Mouse (Mus musculus) embryonic facial prominence, embryonic 11.5 days (tissue): ENCODE results near the gene Shank1. TPM values are rescaled to one million over a fixed set of nuclear protein-coding genes. Genes with fewer than 3 reads are reported as not detected.

Experiments used
- ATAC-seq: fragments of 200-750 bp; cut with Nextera tagmentation; replicated peaks from 2 replicates; pipeline ENCODE4 v1.8.0; 2017; ENCODE audit warnings: low read depth; ENCODE audit not compliant: insufficient number of reproducible peaks, low FRiP score, low TSS enrichment
- DNase-seq: peaks from one replicate; pipeline ENCODE4 v3.0.0-alpha.2; 2015; ENCODE audit warnings: low spot score
- H3K27ac ChIP-seq: fragments of 300-500 bp; sonication (generic); replicated peaks from 2 replicates; pipeline ENCODE4 v1.5.1; 2014; ENCODE audit warnings: mild to moderate bottlenecking, low read depth, low read length, control low read depth
- H3K27me3 ChIP-seq: fragments of 300-500 bp; sonication (generic); 2 replicates; pipeline ENCODE4 v1.6.1; 2014; ENCODE audit warnings: mild to moderate bottlenecking, low read length, moderate library complexity, mixed read lengths; ENCODE audit not compliant: control insufficient read depth, insufficient read depth
- H3K36me3 ChIP-seq: fragments of 300-500 bp; sonication (generic); replicated peaks from 2 replicates; pipeline ENCODE4 v1.6.1; 2014; ENCODE audit warnings: low read depth, mild to moderate bottlenecking, low read length, moderate library complexity, mixed read lengths; ENCODE audit not compliant: control insufficient read depth, insufficient read depth
- H3K4me1 ChIP-seq: fragments of 300-500 bp; sonication (generic); 2 replicates; pipeline ENCODE4 v1.6.1; 2014; ENCODE audit warnings: low read length, mixed read lengths; ENCODE audit not compliant: control insufficient read depth, insufficient read depth
- H3K4me2 ChIP-seq: fragments of 300-500 bp; sonication (generic); 2 replicates; pipeline ENCODE4 v1.6.1; 2014; ENCODE audit warnings: low read depth, mild to moderate bottlenecking, control low read depth, low read length, moderate library complexity
- H3K4me3 ChIP-seq: fragments of 300-500 bp; sonication (generic); 2 replicates; pipeline ENCODE4 v1.5.1; 2014; ENCODE audit warnings: low read depth, low read length, control low read depth
- H3K9ac ChIP-seq: fragments of 300-500 bp; sonication (generic); replicated peaks from 2 replicates; pipeline ENCODE4 v1.6.1; 2014; ENCODE audit warnings: mild to moderate bottlenecking, control low read depth, low read length
- H3K9me3 ChIP-seq: fragments of 300-500 bp; sonication (generic); replicated peaks from 2 replicates; pipeline ENCODE4 v1.6.1; 2016; ENCODE audit warnings: mild to moderate bottlenecking, low read length, inconsistent platforms, mixed read lengths; ENCODE audit not compliant: control insufficient read depth
- WGBS: fragments of 180-500 bp; shearing (Covaris S2); extraction: QIAGEN DNeasy Blood & Tissue Kit; methylation state at CpG from one replicate; pipeline ENCODE4 v1.1.7; 2014; 5-methylcytosine and 5-hydroxymethylcytosine counted together
- polyA plus RNA-seq: library from polyadenylated mRNA; unstranded; fragments of >200 nt; fragmentation: Nextera tagmentation; extraction: Ambion mirVana; gene quantifications from 2 replicates; pipeline ENCODE4 v1.2.1, GENCODE M21; 2014

Gene Shank1
- polyA plus RNA-seq, 1 experiment from 2014 or later: 1.00 TPM

DNA sequence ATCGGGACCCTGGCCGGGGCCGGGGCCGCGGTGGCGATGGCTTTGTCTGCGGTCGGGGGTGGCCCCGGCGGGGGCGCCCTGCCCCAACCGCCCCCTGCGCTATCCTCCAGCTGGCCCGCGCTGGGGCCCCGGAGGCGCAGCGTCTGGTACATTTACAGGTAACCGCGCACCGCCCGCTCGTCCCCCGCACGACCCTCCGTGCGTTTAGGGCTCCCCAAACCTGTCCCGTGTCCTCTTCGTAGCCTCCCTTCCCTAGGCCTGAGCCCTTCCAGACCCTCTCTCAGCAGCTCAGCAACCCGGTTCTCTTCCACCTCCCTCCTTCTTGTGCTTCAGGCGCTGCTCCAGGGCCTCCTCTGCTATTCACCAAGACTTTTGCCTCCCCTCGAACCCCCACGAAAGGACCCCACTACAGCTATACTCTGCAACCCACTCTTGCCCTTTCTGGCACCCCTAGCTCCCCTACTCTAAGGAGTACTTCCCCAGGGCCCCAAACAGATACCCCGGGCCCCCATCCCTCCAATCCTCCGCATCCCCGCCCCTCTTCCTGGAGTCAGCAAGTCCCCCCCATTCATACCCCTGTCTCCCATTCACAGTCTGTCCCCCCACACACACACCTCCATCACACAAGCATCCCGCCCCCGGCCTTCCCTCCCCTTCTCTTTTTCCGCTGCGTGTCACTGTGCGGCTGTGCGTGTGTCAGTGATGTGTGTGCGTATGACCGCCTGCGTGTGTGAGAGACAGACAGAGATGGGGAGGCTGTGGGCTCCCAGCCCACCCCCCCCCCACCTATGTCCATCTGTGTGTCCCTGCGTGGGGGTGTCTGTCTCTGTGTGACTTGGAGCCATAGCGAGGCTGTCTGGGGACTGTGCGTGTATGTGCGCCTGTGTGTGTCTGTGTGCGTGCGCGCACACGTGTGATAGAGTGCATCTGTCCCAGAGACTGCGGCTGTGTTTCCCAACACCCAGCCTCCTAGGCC lies 26.3 kb downstream of the Shank1 start:
- no peaks in the 10 kb centered on the region for H3K9me3 ChIP-seq
- 2% methylated on average over 43 of the region's 54 CpGs for WGBS
- DNase-seq (no peak), ATAC-seq (peak; percentile 30; the same call in 1 of the 2 replicates)
- H3K27me3 ChIP-seq: peaks cover 51% of the 10 kb centered on the region
- no peak overlapping the region for H3K9ac ChIP-seq
- H3K4me3 ChIP-seq: peak overlapping the region; percentile 43
- peak overlapping the region; percentile 88 for H3K4me2 ChIP-seq
- no peaks in the 10 kb centered on the region for H3K4me1 ChIP-seq
- no peak overlapping the region for H3K27ac ChIP-seq
- H3K36me3 ChIP-seq: no peaks in the 10 kb centered on the region

DNA sequence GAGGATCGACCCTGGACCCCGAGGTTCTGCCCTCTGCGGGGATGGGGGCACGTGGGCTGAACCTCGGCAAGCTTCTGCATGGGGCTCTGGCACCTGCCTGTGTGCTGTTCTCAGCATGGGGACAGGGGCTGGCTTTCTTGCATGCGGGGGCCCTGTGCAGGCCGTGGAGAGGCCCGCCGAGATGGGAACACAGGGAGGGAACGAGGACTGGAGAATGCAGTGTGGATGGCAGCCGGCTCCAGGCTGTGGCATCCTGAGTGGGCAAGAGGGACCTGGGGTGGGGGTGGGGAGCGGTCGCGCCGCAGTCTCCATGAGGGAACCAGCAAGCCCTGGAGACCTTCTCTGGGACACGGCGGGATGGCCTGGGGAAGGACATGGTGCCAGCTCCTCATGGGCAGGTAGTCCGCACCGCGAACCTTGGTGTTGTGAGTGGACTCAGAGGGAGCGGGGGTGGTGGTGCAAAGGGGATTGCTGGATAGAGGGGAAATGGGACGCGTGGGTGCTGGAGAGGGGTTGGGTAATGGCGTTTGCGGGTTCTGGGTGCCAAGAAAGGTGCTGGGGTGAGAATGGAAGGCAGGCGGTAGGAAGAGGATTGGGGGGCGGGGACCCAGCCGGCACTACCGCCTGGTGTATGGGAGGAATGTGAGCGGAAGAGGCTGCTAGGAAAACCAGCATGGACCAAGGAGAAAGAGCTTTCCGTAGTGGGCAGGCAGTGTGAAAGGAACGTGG lies 27.2 kb downstream of the Shank1 start:
- Histone ChIP-seq H3K4me3 (no peak overlapping the region), H3K4me2 (no peak overlapping the region), H3K4me1 (no peaks in the 10 kb centered on the region), H3K27me3 (peaks cover 51% of the 10 kb centered on the region), H3K36me3 (no peaks in the 10 kb centered on the region), H3K9me3 (no peaks in the 10 kb centered on the region), H3K27ac (no peak overlapping the region), H3K9ac (no peak overlapping the region)
- no peak for ATAC-seq
- no peak for DNase-seq
- 3% methylated on average over 30 of the region's 32 CpGs for WGBS

DNA sequence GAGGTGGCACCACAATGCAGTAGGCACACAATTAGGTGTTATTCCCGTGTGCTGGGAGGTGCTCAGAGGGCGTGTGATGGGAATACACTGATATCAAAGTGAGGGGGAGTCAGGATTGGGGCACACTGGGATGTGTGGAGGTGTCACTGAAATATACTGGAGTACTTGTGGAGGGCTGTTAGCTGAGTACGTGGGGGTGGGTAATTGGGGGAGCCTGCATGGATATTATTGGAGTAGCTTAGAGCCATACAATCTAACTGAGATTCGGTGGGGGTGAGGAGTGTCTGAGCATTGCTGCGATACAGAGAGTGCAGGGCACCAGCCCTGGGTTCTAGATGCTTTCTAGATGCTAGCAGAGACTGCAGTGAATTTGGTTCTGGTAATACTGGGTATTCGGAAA lies 30.2 kb downstream of the Shank1 start:
- WGBS: 72% methylated on average over 6 of the region's 6 CpGs
- Histone ChIP-seq H3K9me3 (no peaks in the 10 kb centered on the region), H3K36me3 (no peaks in the 10 kb centered on the region), H3K4me1 (no peaks in the 10 kb centered on the region), H3K4me3 (no peak overlapping the region), H3K27me3 (peaks cover 41% of the 10 kb centered on the region), H3K27ac (no peak overlapping the region), H3K4me2 (no peak overlapping the region), H3K9ac (no peak overlapping the region)
- DNase-seq (no peak), ATAC-seq (no peak)

DNA sequence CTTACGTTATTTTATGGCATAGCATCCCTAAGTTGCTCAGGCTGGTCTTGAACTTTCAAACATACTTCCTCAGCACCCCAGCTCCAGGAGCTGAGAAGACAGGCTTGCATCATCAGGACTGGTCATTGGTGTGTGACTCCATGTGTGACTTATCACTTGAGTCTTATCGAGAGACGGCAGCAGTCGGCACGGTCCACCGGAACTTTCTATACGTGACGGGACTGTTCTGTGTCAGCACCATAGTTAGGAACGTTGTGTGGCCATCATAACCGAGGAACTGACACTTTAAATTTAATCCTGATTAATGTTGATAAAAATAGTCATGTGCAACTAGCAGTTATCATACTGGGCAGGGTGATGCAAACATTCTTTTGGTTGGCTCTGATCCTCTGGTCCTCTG lies 31.1 kb downstream of the Shank1 start:
- Histone ChIP-seq H3K9ac (no peak overlapping the region), H3K36me3 (no peaks in the 10 kb centered on the region), H3K27me3 (peaks cover 33% of the 10 kb centered on the region), H3K4me2 (no peak overlapping the region), H3K27ac (no peak overlapping the region), H3K4me1 (no peaks in the 10 kb centered on the region), H3K4me3 (no peak overlapping the region), H3K9me3 (no peaks in the 10 kb centered on the region)
- WGBS: 88% methylated on average over 10 of the region's 10 CpGs
- DNase-seq (no peak), ATAC-seq (no peak)

DNA sequence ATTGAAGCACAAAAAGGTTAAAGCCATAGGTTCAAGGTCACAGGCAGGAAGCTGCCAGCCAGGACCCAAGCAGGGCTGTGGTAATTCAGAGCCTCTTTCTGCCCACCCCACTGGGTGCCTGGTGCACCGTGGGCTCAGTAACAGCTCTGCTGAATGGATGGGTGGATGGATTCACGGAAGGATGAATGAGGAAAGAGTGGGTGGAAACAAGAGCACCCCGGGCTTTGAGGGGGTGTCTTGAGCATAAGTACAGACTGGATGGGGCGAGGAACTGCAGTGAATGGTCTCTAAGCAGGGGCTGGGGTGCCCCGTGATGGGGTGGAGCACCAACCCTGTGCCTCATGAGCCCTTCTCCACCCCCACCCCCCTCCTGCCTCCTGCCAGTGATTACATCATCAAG lies 31.7 kb downstream of the Shank1 start:
- Histone ChIP-seq H3K4me3 (no peak overlapping the region), H3K9me3 (no peaks in the 10 kb centered on the region), H3K4me2 (no peak overlapping the region), H3K36me3 (no peaks in the 10 kb centered on the region), H3K4me1 (no peaks in the 10 kb centered on the region), H3K27me3 (peaks cover 27% of the 10 kb centered on the region), H3K27ac (no peak overlapping the region), H3K9ac (no peak overlapping the region)
- no peak for ATAC-seq
- DNase-seq: no peak
- 64% methylated on average over 5 of the region's 5 CpGs for WGBS

DNA sequence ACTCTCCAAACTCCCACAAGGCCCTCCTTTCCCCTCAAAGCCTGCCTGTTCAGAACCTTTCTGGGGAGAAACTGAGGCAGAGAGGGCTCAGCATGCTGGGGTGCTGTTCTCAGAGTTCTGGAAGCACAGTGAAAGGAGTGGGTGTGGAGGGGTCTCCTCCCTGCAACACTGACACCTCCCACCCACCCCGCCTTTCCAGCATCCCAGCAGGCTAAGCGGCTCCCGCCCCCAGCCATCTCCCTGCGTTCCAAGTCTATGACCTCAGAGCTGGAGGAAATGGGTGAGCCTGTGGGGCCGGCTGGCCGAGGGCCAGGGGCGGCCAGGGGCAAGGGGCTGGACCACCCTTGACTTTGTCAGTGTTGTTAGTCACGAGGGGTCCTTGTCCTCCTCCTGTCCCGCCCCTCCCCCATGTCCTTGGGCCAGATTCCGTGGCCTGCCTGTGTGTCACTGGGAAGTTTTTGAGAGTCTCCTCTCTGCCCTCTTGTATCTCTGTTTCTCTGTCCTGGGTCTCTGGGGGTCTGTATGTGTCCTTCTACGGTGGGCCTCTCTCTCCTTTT lies 33.5 kb downstream of the Shank1 start:
- 24% methylated on average over 11 of the region's 11 CpGs for WGBS
- Histone ChIP-seq H3K27ac (no peak overlapping the region), H3K4me2 (no peak overlapping the region), H3K9me3 (no peaks in the 10 kb centered on the region), H3K4me1 (no peaks in the 10 kb centered on the region), H3K27me3 (peaks cover 9% of the 10 kb centered on the region), H3K4me3 (no peak overlapping the region), H3K9ac (no peak overlapping the region), H3K36me3 (no peaks in the 10 kb centered on the region)
- ATAC-seq (no peak), DNase-seq (no peak)

DNA sequence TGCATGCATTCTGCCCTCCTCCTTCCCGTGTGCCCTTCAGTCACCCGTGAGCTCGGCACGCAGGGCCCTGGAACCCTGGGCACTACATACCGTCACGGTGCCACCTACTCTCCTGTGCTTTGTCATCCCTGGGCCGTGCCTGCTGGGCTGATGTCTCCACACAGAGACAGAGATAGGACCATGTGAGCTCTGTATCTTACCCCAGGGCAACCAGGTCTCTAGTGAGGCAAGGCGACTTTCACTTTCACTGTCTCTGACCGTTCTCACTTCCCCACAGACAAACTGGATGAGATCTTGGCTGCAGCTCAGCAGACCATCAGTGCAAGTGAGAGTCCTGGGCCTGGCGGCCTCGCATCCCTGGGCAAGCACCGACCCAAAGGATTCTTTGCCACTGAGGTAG lies 34.6 kb downstream of the Shank1 start:
- Histone ChIP-seq H3K27ac (no peak overlapping the region), H3K9me3 (no peaks in the 10 kb centered on the region), H3K4me1 (no peaks in the 10 kb centered on the region), H3K9ac (no peak overlapping the region), H3K36me3 (no peaks in the 10 kb centered on the region), H3K4me2 (no peak overlapping the region), H3K4me3 (no peak overlapping the region), H3K27me3 (peaks cover 3% of the 10 kb centered on the region; the same call in 1 of the 2 replicates)
- no peak for ATAC-seq
- no peak for DNase-seq
- WGBS: 75% methylated on average over 12 of the region's 12 CpGs
